Mouse (Mus musculus) heart, embryonic 10.5 days (tissue): ENCODE measurements around the gene Mpo. TPM values are rescaled to one million over a fixed set of nuclear protein-coding genes. Genes with fewer than 3 reads are reported as not detected.

ENCODE experiments used
- DNase-seq: peaks from one replicate; pipeline ENCODE4 v3.0.0-alpha.2; 2017; ENCODE audit warnings: low spot score
- H3K27ac ChIP-seq: fragments of 300-500 bp; sonication (generic); 2 replicates; pipeline ENCODE4 v1.5.1; 2016; ENCODE audit warnings: mild to moderate bottlenecking
- H3K27me3 ChIP-seq: fragments of 300-500 bp; sonication (generic); 2 replicates; pipeline ENCODE4 v1.6.1; 2016; ENCODE audit warnings: mild to moderate bottlenecking; ENCODE audit not compliant: poor library complexity, insufficient read depth, severe bottlenecking
- H3K36me3 ChIP-seq: fragments of 300-500 bp; sonication (generic); 2 replicates; pipeline ENCODE4 v1.6.1; 2016; ENCODE audit warnings: mild to moderate bottlenecking, moderate library complexity
- H3K4me1 ChIP-seq: fragments of 300-500 bp; sonication (generic); 2 replicates; pipeline ENCODE4 v1.6.1; 2016; ENCODE audit warnings: mild to moderate bottlenecking
- H3K4me3 ChIP-seq: fragments of 300-500 bp; sonication (generic); 2 replicates; pipeline ENCODE4 v1.5.1; 2016; ENCODE audit warnings: mild to moderate bottlenecking, moderate library complexity
- H3K9me3 ChIP-seq: fragments of 300-500 bp; sonication (generic); 2 replicates; pipeline ENCODE4 v1.6.1; 2016; ENCODE audit warnings: mild to moderate bottlenecking, moderate library complexity
- WGBS: fragments of 180-500 bp; shearing (Covaris S2); methylation state at CpG from one replicate; pipeline ENCODE4 v1.1.7; 2016; 5-methylcytosine and 5-hydroxymethylcytosine counted together
- polyA plus RNA-seq: library from polyadenylated mRNA; unstranded; fragments of >200 nt; fragmentation: Nextera tagmentation; extraction: Ambion mirVana; gene quantifications from 2 replicates; pipeline ENCODE4 v1.2.1, GENCODE M21; 2016

Mpo gene
- polyA plus RNA-seq, 1 experiment from 2014 or later = 11.8 TPM

DNA sequence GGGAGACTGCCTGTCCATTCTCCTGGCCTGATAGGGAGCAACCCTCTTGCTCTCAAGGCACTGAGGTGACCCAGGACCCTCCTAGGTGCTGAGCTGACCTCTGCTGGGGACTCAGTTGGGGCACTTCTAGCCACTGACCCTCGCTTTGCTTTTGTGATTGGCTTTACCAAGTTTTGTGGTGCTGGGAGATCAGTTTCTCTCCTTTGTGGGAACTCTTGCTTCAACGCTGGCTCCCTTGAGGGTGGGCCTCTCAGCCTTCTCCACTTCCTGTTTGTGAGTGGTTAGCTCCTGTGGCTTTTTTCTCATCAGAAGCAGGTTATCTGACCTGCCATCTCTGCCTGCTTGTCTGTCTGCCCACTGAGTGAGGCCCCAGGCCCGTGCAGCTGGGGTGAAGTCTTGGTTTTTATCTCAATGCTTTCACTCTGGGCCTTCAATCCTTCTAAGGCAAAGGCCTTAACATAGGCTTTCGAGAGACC lies 41.9 kb upstream of the Mpo start:
- Histone ChIP-seq H3K27ac (peak overlapping the region; percentile 69), H3K27me3 (0 out of 2 replicates have a peak, but pooled peaks cover 3% of the 10 kb centered on the region), H3K9me3 (no peaks in the 10 kb centered on the region), H3K4me1 (peaks cover 29% of the 10 kb centered on the region), H3K4me3 (no peak overlapping the region), H3K36me3 (no peaks in the 10 kb centered on the region)
- DNase-seq = peak; percentile 75
- 49% methylated on average over 4 of the region's 4 CpGs for WGBS

DNA sequence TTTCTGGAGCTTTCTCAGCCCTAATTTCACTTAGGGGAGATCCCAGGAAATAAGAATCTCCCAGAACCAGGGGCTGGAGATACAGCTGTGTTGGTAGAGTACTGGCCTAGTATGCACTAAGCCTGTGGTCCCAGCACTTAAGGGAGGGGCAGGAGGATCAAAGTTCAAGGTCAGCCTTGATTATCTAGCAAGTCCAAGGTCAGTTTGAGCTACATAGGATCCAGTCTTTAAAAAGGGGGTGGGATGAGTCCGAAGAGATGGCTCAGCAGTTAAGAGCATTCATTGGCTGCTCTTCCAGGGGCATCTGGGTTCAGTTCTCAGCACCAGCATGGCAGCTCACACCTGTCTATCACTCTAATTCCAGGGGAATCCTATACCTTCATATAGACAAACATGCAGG lies 41.1 kb upstream of the Mpo start:
- H3K4me3 ChIP-seq = no peak overlapping the region
- DNase-seq = no peak
- 80% methylated on average over 1 of the region's 1 CpGs for WGBS
- peak overlapping the region; percentile 69; the same call in 1 of the 2 replicates for H3K27ac ChIP-seq
- no peaks in the 10 kb centered on the region for H3K36me3 ChIP-seq
- 0 out of 2 replicates have a peak, but pooled peaks cover 3% of the 10 kb centered on the region for H3K27me3 ChIP-seq
- peaks cover 29% of the 10 kb centered on the region for H3K4me1 ChIP-seq
- H3K9me3 ChIP-seq = no peaks in the 10 kb centered on the region

DNA sequence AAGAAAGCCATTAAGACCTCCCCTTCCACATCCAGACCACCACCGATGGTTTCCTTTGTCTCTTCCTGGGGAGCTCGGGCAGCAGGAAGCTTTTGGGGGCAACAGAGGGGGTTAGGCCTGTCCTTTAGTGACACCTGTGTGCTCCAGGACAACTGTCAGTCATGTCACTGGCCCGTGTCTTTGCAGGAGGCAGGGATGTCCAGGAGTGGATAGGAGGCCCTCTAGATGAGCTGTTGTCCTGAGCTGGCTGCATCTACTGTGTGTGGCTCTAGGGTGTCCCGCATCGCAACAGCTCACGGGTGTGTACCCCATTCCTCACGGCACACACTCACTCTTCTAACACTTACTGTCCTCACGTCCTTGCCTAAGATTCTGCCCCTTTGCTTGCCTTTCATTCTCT lies 40.1 kb upstream of the Mpo start:
- no peak for DNase-seq
- Histone ChIP-seq H3K9me3 (no peaks in the 10 kb centered on the region), H3K4me1 (peaks cover 29% of the 10 kb centered on the region), H3K36me3 (no peaks in the 10 kb centered on the region), H3K27ac (peak overlapping the region; percentile 77; the same call in 1 of the 2 replicates), H3K27me3 (0 out of 2 replicates have a peak, but pooled peaks cover 3% of the 10 kb centered on the region), H3K4me3 (no peak overlapping the region)
- 72% methylated on average over 8 of the region's 8 CpGs for WGBS

GRCm38 (mm10) chr11:87753891-87754501 lies 39.4 kb upstream of the Mpo start:
- Histone ChIP-seq H3K36me3 (no peaks in the 10 kb centered on the region), H3K9me3 (no peaks in the 10 kb centered on the region), H3K27ac (peak overlapping the region; percentile 77), H3K4me1 (peaks cover 24% of the 10 kb centered on the region), H3K4me3 (no peak overlapping the region), H3K27me3 (peaks cover 3% of the 10 kb centered on the region; the same call in 1 of the 2 replicates)
- DNase-seq = no peak
- WGBS = 68% methylated on average over 5 of the region's 5 CpGs

- H3K27me3 ChIP-seq = peaks cover 4% of the 10 kb centered on the region
- WGBS = 60% methylated on average over 5 of the region's 5 CpGs
- peaks cover 20% of the 10 kb centered on the region for H3K4me1 ChIP-seq
- H3K9me3 ChIP-seq = no peaks in the 10 kb centered on the region
- H3K36me3 ChIP-seq = no peaks in the 10 kb centered on the region
- H3K4me3 ChIP-seq = 0 out of 2 replicates have a peak overlapping the region, but pooled peaks have one; percentile 1
- DNase-seq = no peak
- H3K27ac ChIP-seq = peak overlapping the region; percentile 77
Observed at GRCm38 (mm10) chr11:87754603-87755002, 38.8 kb upstream of the Mpo start.

DNA sequence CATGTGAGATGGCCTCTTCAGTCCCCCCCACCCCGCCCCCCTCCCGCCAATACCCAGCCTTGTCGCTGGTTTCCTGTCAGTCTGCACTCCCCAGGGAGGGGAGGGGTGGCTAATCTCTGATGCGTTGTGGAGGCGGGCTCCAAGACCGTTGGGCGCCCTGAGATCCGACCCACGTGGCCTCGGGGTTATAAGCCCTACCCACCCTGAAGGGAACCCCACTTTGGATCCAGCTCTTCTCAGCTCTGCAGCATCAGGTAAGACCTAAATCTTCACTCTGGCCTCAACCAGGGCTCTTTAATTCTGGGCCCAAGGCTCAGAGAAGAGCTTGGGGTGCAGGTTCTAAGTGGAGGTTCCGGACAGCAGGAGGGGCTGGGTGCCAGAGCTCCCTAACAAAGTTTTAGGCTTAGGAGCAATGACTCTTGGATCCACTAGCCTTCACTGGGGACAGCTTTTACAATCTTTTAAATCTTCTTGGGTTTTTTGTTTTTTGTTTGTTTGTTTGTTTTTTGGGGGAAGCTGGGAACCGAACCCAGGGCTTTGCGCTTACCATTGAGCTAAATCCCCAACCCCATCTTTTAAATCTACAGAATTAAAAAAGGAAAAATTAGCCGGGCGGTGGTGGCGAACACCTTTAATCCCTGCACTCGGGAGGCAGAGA lies 37.9 kb upstream of the Mpo start:
- 59% methylated on average over 17 of the region's 17 CpGs for WGBS
- Histone ChIP-seq H3K4me1 (peaks cover 21% of the 10 kb centered on the region), H3K36me3 (no peaks in the 10 kb centered on the region), H3K9me3 (no peaks in the 10 kb centered on the region), H3K4me3 (peak overlapping the region; percentile 46), H3K27me3 (peaks cover 12% of the 10 kb centered on the region), H3K27ac (peak overlapping the region; percentile 77)
- DNase-seq = peak; percentile 95

GRCm38 (mm10) chr11:87756251-87756820 lies 37.0 kb upstream of the Mpo start:
- Histone ChIP-seq H3K27ac (peak overlapping the region; percentile 19), H3K9me3 (no peaks in the 10 kb centered on the region), H3K4me3 (peak overlapping the region; percentile 46), H3K4me1 (peaks cover 23% of the 10 kb centered on the region), H3K27me3 (peaks cover 21% of the 10 kb centered on the region), H3K36me3 (no peaks in the 10 kb centered on the region)
- DNase-seq = no peak
- WGBS = 76% methylated on average over 15 of the region's 15 CpGs

- Histone ChIP-seq H3K27ac (peak overlapping the region; percentile 19; the same call in 1 of the 2 replicates), H3K4me3 (peak overlapping the region; percentile 46), H3K27me3 (peaks cover 30% of the 10 kb centered on the region), H3K9me3 (no peaks in the 10 kb centered on the region), H3K36me3 (no peaks in the 10 kb centered on the region), H3K4me1 (peaks cover 16% of the 10 kb centered on the region)
- DNase-seq = no peak
- WGBS = 80% methylated on average over 25 of the region's 25 CpGs
Observed at GRCm38 (mm10) chr11:87757001-87757954, 36.1 kb upstream of the Mpo start.

DNA sequence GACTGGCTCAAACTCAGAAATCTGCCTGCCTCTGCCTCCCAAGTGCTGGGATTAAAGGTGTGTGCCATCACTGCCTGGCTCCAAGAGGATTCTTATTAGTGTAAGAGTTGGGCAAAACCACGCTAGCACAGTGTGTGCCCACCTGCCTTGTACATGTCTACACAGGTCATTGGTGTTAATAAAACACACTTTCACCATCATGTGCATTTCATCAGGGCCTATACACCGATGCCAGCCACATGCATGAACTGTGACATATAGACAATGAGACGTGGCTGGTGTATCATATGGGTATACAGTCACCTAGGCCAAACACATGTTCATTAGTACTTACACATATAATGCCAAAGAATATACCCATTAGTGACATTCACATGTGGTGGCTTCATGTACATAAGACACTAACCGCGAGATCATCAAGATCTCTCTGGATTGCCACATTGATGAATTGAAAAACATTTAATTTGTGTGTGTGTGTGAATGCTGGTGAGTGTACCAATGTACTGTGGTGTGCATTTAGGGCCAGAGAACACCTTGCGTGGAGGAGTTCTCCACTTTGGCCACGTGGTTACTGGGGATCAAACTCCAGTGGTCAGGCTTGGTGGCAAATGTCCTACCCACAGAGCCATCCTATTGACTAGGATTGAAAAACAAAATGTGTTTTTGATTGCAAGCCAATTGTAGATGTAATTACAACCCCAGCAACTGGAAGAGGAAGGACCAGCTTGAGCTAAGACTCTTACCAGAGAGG lies 35.0 kb upstream of the Mpo start:
- Histone ChIP-seq H3K27ac (no peak overlapping the region), H3K27me3 (peaks cover 41% of the 10 kb centered on the region), H3K36me3 (no peaks in the 10 kb centered on the region), H3K4me3 (no peak overlapping the region), H3K4me1 (peaks cover 18% of the 10 kb centered on the region), H3K9me3 (no peaks in the 10 kb centered on the region)
- WGBS = 73% methylated on average over 7 of the region's 7 CpGs
- DNase-seq = no peak

GRCm38 (mm10) chr11:87758957-87759608 lies 34.3 kb upstream of the Mpo start:
- Histone ChIP-seq H3K9me3 (no peaks in the 10 kb centered on the region), H3K27ac (no peak overlapping the region), H3K4me1 (peaks cover 23% of the 10 kb centered on the region), H3K36me3 (no peaks in the 10 kb centered on the region), H3K4me3 (no peak overlapping the region), H3K27me3 (peaks cover 48% of the 10 kb centered on the region)
- 61% methylated on average over 4 of the region's 4 CpGs for WGBS
- no peak for DNase-seq

GRCm38 (mm10) chr11:87759609-87760005 lies 33.8 kb upstream of the Mpo start:
- Histone ChIP-seq H3K4me1 (peaks cover 23% of the 10 kb centered on the region), H3K27ac (no peak overlapping the region), H3K9me3 (no peaks in the 10 kb centered on the region), H3K36me3 (no peaks in the 10 kb centered on the region), H3K4me3 (no peak overlapping the region), H3K27me3 (peaks cover 54% of the 10 kb centered on the region)
- DNase-seq = peak; percentile 77
- 7% methylated on average over 3 of the region's 3 CpGs for WGBS
